Comparison of ENCODE assay signal across 19 mouse cellular contexts in genomic region chr14:47818224-47818623, GRCm38 (mm10).
"Had no signal": no experiment of that assay in that cellular context is flagged by ENCODE, and none has a peak within 500 bp of the region (broad histone marks: within the 10 kb centered on the region; RNA-seq: fewer than 3 reads in every experiment).

No protein-coding gene starts in this region.

- DNase-seq: cerebellum, adult 2 months; cerebellum, adult 8-10 months; cerebellum, adult 9-10 months; cerebellum, adult 9-11 months; cerebellum, postnatal 14 days; cerebellum, postnatal 25 days; cerebellum, postnatal 36 days; embryo, embryonic 11 days; forebrain, postnatal 0 days; gastrocnemius, adult 2 months; gastrocnemius, postnatal 14 days; gastrocnemius, postnatal 25 days; gastrocnemius, postnatal 36 days; heart, adult 18-20 months; heart, adult 2 months had no signal

- ATAC-seq: forebrain, embryonic 13.5 days; forebrain, embryonic 14.5 days; forebrain, embryonic 15.5 days; forebrain, embryonic 16.5 days; forebrain, postnatal 0 days had no signal
